Mouse (Mus musculus) forelimb bud, embryonic 11.5 days (tissue): ENCODE data around the gene Prr36.
A peak's percentile ranks its signal among the peaks of the same experiment; 100 is the strongest.
"Not testable (repeated sequence)": the region's sequence is repeated elsewhere in the genome, so short reads cannot be mapped to it uniquely, and the experiment has no call there.

Experiments used
- DNase-seq: peaks from one replicate; pipeline ENCODE4 v3.0.0-alpha.2; 2012; ENCODE audit warnings: low read depth, low spot score

Prr36 gene

DNA sequence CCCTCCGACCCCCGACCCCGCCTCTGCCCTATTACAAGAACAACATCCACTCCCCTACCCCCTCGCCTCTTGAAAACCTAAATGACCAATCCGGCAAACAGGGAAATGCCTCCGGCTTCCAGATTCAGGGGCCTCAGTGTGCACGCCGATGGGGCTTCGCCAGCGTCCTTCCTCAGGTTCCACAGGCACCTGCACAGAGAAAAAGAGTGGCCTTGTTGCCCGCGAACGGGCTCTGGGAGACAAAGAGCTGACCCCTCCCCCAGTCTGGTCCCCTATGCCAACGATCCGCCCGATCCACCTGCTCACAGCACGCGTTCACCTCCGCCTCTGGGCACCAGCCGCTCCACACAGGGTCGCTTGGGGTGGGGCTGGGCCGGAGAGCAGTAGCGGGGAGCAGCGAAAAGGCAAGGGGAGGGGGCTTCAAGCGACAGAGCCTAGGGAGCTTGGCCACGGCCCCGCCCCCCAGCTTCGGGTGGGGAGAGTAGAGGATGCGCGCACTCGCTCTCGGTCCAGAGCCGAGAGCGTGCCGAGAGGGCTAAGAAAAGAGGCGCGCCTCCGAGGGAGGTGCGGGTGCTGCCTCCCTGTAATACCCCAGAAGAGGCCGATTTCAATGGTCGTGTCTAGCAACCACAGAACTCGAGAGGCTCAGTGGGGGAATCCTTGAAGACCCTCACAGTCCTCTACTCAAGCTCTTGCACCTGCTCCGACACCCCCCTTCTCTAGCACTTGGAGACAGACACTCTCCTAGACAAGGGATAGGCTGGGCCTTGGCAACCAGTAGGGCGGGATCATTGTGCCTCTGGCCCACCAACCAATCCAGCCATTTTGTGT, at the start of gene Prr36:
TSS of gene Prr36 (minus strand) at position 669 of the 831 bp plus-strand sequence.
- no peak for DNase-seq

DNA sequence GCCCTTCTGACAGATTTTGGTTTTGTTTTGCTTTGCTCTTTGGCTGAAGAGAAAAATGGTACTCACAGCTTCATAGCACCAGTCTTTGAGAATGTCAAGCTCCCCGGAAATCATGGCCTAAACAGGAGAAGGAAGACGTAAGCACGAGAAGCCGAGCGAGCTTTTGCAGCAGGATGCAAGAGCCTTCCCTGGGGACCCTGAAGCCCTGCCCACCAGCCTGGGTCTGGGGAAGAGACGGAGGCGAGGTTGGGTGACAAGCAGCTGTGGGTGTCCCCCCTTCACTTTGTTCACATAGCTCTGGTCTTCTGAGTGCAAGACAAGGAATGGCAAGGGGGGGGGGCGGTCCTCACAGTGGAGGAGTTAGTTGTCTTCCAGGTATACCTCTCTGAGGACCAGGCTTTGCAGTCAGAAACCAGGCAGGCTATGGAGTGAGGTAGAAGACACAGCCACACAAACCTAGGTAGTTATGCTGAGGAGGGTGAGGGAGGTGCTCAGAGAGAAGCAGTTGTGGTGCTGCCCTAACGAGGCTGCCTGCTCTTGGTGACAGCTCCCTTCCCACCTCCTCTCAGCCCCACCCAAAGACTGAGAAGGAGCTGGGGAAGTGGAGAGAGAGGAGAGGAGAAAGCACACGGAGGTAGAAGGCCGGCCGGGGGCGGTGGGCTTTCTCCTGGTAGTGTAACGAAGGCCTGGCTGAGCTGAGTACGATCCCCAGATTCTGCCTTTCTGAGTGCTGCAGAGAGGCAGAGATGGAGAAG, 48.1 kb upstream of the Prr36 start:
- no peak for DNase-seq

DNA sequence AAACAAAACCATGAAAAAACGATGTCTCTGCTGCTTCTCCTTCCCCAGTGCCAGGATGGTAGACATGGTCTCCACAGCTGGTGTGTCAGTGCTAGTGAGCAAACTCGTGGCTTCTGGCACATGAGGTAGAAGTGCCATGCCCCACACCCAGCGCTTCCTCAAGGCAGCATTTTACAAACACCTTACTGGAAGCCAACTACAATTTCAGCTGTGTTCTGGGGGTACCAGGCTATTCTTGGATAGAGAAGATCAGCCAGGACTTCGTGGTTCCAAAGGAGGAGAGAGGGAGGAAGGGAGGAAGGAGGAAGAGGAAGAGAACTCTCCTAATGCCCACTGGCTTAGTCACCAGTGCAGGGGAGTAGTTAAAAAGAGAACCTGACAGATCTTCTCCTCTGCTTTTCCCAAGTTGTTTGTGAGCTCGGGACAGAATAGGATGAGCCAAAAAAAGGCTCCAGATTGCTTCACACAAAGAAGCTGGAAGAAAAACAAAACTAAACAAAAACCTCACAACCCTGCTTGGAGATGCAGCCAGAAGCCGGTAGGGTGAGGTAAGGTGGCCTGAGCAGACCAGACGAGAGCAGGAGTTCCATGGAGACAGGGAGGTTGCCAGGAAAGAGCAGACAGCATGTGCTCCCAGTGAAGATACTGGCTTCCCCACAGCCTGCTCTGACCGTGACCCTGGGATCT, 46.0 kb upstream of the Prr36 start:
- DNase-seq = no peak

DNA sequence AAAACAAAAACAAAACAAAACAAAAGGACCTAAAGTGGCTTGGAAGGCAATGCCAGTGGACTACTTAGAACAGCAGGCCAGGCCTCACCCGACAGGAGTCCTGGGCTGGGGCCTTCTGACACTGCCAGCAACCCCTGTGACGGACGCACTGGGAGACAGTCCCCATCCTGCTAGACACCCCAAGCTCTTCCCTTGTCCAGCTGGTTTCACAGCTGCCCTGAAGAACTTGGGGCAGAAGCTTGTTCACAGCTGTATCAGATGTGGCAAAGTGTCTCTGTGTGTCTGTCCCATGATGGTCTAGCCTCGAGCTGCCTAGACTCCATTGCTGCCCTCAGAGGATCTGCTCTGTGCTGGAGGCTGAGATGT, 42.5 kb upstream of the Prr36 start:
- DNase-seq = no peak

DNA sequence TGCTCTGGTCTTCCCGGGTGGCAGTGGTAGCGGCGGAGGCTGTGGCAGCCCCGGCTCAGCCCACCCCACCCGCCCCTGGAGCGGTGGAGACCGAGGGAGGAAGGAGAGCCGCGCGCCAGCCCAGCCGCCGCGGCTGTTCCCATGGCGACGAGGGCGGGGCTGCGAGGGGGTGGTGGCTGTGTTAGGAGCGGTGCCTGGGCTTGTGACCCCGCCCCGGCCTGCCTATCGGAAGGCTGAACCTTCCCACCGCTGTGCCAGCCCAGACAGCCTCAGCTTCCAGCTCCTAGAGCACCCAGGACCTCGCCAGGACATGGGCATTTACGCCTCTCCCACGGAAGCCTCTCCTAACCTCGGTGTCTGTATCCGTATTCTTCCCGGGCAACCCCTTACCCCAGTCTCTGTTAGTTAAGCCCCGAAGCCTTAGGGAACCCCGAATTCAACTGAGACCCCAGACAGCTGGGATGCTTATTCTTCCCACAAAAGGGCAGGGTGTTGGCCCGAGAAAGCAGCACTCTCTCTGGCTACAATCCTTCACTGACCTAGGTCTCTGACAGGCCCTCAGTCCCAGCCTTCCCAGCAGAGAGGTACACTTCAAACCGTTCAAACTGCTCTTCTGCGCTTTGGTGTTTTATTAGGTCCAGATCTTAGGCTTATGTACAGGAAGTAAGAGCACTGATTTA, 42.0 kb upstream of the Prr36 start, which contains the start of gene Ctxn1:
TSS of gene Ctxn1 (minus strand) at position 150 of the 680 bp plus-strand sequence.
- DNase-seq = peak; percentile 91

DNA sequence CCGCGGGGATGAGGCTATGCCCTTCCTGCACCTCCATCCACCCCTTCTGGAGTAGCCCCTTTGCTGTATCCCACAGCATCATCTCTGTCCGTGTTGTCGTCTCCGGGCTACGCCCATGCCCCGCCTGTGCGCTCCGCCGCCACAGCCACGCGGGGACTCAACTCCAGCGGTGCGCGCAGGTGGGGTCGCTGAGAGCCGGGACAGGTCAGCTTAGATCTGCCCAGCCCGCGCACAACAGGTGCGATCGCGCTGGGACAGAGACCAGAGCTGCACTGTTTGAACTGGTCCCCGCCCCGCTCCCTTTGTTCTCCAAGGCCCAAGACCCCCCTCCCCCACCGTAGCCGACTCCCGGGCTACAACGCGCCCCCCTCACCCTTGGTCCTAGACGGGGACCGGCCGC, 41.4 kb upstream of the Prr36 start:
- DNase-seq = peak; percentile 64

DNA sequence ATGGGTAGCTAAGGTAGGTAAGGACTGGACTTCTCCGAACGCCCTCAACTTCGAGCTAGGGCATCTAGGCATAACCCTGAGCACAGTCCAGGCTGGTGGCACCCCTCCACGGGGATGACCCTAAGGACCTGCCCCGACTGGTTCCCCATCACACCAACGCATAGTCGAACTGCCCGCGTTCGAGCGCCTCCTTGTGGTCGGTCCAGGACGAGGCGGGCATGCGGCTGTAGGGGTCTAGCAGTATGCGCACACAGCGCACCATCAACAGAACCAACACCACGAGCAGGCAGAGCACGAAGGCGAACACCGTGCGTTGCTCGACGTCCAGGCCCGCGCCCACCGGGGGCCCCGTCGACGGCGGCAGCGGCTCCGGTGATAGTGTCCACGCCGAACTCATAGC, 41.0 kb upstream of the Prr36 start:
- DNase-seq = peak; percentile 86

DNA sequence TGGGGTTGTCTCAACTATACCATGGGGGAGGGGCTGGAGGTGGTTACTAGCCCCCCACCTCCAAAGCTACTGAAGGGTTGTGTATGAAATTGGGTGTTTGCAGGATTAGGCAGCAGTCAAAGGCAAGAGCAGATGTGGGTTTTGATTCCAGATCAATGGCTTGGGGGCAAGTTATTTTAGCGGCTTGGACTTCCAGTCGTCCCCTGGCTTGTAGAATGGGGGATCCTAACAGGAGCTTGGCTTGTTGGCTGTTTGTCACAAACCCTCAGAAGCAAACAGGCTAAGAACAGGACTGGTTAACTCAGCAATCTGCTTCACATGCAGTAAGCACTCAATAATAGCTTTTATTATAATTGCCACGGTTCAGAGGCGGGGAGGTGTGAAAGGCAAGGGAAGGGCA, 40.1 kb upstream of the Prr36 start:
- DNase-seq = no peak

DNA sequence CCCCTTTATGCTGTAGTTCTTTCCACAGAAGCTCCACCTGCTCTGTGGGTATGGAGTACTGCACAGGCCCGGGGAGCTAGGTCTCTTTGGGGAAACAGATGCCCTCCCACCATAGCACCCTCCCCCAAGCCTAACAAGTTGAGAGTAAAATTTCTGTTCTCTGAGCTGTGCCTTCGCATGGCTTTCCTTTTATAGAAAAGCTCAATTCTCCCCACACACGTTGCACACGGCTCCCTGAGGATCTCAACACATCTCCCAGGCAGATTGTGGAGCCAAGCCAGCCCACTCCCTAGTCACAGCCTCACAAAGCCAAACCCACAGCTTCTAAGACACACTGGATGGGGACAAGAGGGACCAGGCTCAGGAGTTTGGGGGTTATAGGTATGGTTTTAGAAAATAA, 39.7 kb upstream of the Prr36 start:
- no peak for DNase-seq

DNA sequence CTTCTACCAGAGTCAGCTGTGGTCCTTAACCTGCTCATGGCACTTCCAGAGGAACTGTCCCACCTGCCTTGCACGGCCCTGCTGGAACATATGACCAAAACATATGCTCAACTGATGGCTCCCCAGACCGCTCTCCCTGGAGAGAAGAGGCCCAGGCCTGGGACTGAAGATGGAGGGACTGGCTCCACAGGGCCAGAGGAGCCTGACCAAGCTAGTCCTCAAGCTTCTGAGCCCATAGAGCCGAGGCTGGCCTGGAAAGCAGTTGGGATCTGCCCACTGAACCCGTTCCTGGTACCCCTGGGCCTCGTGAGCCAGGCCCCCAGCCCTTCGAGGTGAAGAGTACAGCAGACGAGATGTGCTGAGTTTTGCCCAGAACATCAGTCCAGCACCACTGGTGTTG, 38.2 kb upstream of the Prr36 start:
- not testable (repeated sequence) for DNase-seq

DNA sequence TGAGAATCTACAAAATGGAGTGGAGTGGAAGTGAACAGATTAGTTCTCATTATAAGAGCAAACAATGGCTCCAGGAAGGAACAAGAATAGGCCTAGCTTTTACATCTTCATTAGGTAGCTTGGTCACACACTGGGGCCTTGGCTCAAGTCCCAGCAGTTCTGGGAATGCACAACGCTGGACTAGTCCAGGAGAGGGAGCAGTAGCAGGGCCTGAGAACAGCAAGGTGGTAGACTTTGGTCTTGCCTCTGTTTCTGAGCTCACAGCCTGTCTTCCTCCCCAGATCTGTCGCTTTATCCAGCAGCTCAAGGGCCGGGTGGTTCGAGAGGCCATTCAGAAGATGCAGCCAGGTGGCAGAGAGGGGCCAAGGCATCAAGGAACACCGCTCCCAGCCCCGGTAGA, 36.7 kb upstream of the Prr36 start:
- no peak for DNase-seq

DNA sequence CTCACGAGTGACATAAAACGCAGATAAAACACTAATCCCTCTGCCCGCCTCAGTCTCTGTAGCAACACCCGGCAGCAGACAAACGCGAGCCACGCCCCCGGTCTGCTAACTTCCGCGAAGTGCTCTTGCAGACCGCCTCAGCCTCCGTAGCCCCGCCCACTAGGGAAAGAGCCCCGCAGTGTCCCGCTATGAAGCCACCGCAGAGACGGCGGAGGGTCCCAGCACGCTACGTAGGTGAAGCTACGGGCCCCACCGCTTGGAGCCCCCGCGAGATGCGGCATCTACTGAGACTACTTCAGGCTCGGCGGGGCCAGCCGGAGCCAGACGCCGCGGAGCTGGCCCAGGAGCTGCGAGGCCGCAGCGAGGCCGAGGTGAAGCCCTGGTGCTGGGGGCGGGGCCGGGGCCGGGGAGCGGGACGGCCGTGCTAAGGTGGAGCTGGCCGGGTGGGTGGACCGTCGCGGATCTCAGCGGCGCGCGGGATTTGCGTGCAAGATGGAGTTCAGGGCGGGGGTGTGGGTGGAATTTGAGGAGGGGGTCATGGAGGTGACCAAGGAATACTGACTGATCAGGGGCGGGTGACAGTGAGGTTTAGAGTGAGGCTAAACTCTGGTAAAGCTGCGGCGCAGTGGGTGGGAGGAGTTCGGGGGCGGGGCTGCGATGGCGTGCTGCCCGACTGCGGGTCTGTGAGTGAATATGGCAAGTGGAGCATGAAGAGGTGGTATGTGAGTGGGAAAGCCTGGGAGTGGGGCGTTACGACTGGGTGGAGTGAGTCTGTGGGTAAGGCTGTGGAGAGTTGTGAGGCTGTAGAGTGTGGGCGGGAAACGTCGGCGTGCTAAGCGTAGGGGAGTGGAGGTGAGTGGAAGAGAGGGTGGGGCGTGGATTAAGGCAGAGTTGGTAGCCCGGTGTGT, 35.9 kb upstream of the Prr36 start, which contains the start of gene Snapc2:
TSS of gene Snapc2 (plus strand) at position 147 of the 908 bp plus-strand sequence.
- peak; percentile 89 for DNase-seq

DNA sequence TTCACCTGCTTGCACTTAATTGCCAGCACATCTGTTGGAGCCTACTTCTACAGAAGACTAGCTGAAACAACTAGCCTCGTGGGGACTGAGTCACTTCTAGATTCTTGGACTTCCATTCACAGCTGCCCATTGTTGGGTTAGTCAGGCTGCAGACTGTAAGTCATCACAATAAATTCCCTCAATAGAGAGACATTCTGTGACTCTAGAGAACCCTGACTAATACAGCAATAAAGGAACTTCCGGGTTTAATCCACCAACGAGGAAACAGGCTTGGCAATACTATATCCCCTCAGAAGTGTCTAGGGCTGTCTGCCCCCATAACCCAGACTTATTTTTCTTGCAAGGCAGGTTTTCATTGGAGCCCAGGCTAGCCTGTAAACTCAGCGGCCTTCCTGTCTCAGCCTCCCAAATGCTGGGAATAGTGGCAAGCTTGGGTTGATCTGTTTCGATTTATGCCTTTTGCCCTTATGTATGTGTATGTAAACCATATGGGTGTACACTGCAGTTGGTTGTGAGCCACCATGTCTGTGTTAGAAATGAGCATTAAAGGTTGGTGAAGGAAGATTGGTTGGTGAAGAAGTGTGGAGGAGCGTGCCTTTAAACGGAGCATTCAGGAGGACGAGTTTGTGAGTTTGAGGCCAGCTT, 35.0 kb upstream of the Prr36 start:
- no peak for DNase-seq

DNA sequence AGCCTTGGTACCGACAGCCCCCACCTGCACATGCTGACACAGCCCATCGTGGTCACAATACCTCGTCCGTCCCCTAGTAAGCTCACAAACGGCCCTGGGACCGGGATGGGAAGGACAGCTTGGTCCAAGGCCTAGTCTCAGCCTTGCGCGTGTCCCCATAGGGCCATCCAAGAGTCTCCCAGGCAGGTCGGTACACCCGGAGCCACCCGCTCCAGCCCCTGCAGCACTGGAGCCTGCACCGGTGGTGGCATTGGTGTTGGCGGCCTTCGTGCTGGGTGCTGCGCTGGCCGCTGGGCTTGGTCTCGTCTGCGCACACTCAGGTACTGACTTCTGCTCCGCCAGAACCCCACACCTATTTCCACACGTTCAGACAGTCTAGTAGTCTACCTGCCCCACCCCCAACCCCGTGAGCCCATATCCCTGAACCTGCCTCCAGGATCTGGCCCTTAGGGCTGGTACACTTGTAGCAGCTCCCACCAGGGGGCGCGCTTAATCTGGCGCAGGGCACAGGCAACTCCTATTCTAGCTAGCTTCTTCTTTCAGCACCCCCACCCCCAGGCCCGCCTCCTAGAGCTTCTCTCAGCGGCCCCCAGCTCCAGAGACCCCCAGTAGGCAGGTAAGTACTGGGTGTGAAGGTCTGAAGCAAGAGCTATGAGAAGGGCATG, 33.2 kb upstream of the Prr36 start:
- DNase-seq = peak; percentile 80

DNA sequence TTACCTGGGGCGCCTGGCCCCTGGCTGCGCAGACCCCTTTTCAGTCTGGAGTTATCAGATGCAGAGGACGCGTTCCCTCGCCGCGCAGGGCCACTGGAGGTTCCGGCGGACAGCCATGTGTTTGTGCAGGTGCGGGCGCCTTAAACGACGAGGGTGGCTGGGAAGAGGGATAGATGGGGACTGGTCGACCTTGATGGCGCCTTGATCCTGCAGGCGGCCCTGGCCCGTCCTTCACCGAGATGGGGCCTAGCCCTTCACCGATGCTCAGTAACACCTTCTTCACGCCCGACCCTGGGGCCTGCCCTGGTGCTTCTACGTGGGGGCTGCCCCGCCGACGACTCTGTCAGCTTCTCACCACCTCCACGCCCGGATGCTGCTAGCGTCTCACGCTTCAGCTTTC, 32.0 kb upstream of the Prr36 start:
- no peak for DNase-seq

DNA sequence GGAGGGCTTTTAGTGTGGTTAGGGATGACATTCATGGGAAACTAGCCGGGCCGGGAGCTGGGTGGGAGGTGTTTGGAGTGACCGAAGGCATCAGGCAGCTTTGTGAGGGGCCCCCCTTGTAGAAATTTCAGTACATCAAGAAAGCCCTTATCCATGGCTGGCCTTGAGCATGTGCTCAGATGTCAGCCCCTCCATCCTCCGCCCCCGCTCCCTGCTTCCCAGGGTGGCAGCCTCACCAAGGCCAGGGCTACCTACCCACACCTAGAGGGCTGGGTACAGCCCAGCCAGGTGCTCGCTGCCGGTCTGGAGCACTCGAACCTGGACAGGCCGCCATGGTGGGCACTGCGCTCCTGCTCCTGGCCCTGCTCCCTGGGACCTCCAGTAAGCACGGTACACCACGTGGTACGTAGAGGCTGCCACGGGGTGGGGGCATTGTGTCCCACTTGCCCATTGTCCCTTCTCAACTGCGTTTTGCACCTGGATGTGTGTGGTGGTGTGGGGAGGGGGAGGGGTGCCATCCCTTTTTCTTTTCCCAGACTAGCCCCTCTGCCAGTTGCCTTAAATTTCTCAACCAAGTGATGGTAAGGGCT, 30.8 kb upstream of the Prr36 start, which contains the start of gene Tgfbr3l:
TSS of gene Tgfbr3l (plus strand) at position 264 of the 590 bp plus-strand sequence.
- DNase-seq = no peak

DNA sequence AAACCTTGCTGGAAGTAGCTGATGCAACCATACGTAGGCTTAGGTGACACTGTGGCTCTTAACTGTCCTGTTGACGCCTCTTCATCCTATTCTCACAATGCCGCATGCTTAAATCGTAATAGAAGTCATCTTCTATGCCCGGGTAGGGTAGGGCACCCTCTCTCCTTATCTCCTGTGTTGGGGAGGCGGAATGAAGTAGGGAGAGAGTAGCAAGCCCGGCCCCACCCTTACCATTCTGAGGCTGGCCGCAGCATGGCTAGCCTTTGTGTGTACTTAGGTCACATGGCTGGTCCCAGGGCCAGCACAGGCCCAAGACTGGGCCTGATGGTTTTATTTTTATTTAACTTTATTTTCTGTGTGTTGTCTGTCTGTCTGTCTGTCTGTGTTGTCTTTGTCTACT, 30.0 kb upstream of the Prr36 start:
- no peak for DNase-seq

DNA sequence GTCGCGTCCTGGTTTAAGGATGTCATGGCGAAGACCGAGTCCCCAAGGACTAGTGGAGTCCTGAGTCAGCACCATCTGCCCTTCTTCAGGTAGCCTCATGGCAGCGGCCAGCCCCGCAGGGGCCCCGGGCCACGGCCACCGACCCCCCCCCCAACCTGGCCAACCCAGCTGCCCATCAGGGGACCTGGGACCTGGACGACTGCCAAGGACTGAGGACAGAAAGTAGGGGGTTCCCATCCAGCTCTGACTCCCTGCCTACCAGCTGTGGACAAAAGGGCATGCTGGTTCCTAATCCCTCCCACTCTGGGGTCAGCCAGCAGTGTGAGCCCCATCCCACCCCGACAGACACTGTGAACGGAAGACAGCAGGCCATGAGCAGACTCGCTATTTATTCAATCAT, 28.5 kb upstream of the Prr36 start:
- no peak for DNase-seq

DNA sequence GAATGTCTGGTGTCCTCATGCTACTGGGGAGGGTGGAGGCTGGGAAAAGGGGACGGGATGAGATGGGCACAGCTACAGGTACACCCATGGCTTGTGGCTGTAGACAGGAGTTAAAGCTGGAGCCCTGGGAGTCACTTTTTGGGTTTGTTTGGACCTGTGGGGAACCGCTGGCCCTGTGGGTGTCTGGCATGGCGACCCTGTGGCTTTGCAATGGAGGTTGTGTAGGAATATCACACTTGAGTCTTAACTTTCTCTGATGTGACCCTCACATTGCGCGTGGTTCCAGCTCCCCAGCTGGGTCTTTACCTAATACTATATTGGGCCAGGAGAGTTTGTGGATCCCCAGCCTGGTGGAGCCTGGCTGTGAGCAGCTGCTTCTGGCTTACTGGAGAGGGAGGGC, 27.8 kb upstream of the Prr36 start:
- no peak for DNase-seq
